9 mouse cellular contexts compared by ENCODE assay signal in the genomic region with DNA sequence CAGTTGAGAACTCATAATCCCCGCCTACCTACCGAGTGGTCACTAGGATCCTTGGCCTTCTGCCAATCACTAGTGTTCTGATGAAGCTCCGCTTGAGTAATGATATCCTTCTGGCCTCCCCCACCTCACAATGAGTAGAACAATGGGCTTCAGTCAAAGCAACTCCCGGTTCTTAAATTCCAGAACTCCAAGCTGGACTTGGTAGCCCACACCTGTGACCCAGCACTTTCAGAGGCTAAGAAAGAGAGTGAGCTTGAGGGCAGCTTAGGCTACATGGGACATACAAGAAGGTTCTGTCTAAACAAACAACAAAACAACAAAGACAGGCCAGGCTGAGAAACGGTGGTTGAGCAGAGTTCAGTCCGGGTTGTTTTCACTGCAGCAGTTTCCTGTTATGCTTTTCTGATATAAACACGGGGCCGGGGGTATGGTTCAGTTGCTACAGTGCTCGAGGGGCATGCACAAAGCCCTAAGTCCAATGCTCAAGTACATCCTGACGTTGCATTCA. TPM values are rescaled to one million over a fixed set of nuclear protein-coding genes. Genes with fewer than 3 reads are reported as not detected.
DNase-seq lines count a peak whose midpoint lies in the region; ATAC-seq and TF ChIP-seq lines count a peak whose summit lies in the region.
"Had no signal": no experiment of that assay in that cellular context is flagged by ENCODE, and none has a peak within 500 bp of the region (broad histone marks: within the 10 kb centered on the region; RNA-seq: fewer than 3 reads in every experiment).

No protein-coding gene starts in this region.

- no peak overlapping the region for H3K4me2 ChIP-seq in limb, embryonic 14.5 days (replicated peaks; ENCODE audit: low read depth, low read length, severe bottlenecking)
- no peak overlapping the region for H3K4me2 ChIP-seq in heart, embryonic 12.5 days
- H3K4me2 ChIP-seq in stomach, embryonic 14.5 days (replicated peaks; ENCODE audit: low read depth, low read length), result no peak overlapping the region
- H3K4me2 ChIP-seq in midbrain, postnatal 0 days (ENCODE audit: low read depth, low read length, poor library complexity, severe bottlenecking), result no peak overlapping the region

- peaks cover 6% of the 10 kb centered on the region; the same call in 1 of the 2 replicates for H3K4me1 ChIP-seq in limb, embryonic 14.5 days (ENCODE audit: control insufficient read depth, insufficient read depth, low read length)
- H3K4me1 ChIP-seq in limb, embryonic 10.5 days, result no peaks in the 10 kb centered on the region
- peaks cover 34% of the 10 kb centered on the region for H3K4me1 ChIP-seq in heart, embryonic 12.5 days (replicated peaks)
- H3K4me1 ChIP-seq in stomach, embryonic 14.5 days (ENCODE audit: control insufficient read depth, insufficient read depth, low read length), result peaks cover 7% of the 10 kb centered on the region
- H3K4me1 ChIP-seq in midbrain, postnatal 0 days (ENCODE audit: insufficient read depth, low read length), result no peaks in the 10 kb centered on the region

- no peak overlapping the region for H3K4me3 ChIP-seq in limb, embryonic 14.5 days (replicated peaks; ENCODE audit: low read length)
- no peak overlapping the region for H3K4me3 ChIP-seq in limb, embryonic 10.5 days
- no peak overlapping the region for H3K4me3 ChIP-seq in heart, embryonic 12.5 days
- H3K4me3 ChIP-seq in stomach, embryonic 14.5 days (ENCODE audit: low read depth, low read length), result no peak overlapping the region
- H3K4me3 ChIP-seq in midbrain, postnatal 0 days (ENCODE audit: low read depth, low read length), result no peak overlapping the region

- peak; percentile 70 for DNase-seq in limb, embryonic 14.5 days (ENCODE audit: low spot score)
- DNase-seq in limb, embryonic 10.5 days (ENCODE audit: low spot score), result no peak
- peak; percentile 75 for DNase-seq in kidney, postnatal 14 days
- no peak for DNase-seq in midbrain, postnatal 0 days (ENCODE audit: low spot score)
- DNase-seq in yolk sac, embryonic 10.5 days (ENCODE audit: low spot score), result no peak
- no peak for DNase-seq in gastrocnemius, postnatal 14 days

- ATAC-seq in limb, embryonic 14.5 days (ENCODE audit: low FRiP score, low read depth), result no peak
- ATAC-seq in heart, embryonic 12.5 days (ENCODE audit: insufficient number of reproducible peaks, low FRiP score), result peak; percentile 33; the same call in 1 of the 2 replicates
- ATAC-seq in stomach, embryonic 14.5 days (ENCODE audit: insufficient number of reproducible peaks, insufficient read depth, low FRiP score, low read depth), result no peak
- ATAC-seq in midbrain, postnatal 0 days (ENCODE audit: low FRiP score), result no peak

- H3K27me3 ChIP-seq in limb, embryonic 14.5 days (ENCODE audit: control insufficient read depth, insufficient read depth, low read length), result no peaks in the 10 kb centered on the region
- no peaks in the 10 kb centered on the region for H3K27me3 ChIP-seq in limb, embryonic 10.5 days (ENCODE audit: low read depth, poor library complexity, severe bottlenecking)
- H3K27me3 ChIP-seq in heart, embryonic 12.5 days (replicated peaks), result no peaks in the 10 kb centered on the region
- no peaks in the 10 kb centered on the region for H3K27me3 ChIP-seq in stomach, embryonic 14.5 days (ENCODE audit: control insufficient read depth, insufficient read depth, low read length)
- H3K27me3 ChIP-seq in midbrain, postnatal 0 days (ENCODE audit: insufficient read depth, low read length), result no peaks in the 10 kb centered on the region

- no peaks in the 10 kb centered on the region for H3K36me3 ChIP-seq in limb, embryonic 14.5 days (ENCODE audit: control insufficient read depth, insufficient read depth, low read length)
- H3K36me3 ChIP-seq in limb, embryonic 10.5 days, result no peaks in the 10 kb centered on the region
- H3K36me3 ChIP-seq in heart, embryonic 12.5 days, result no peaks in the 10 kb centered on the region
- H3K36me3 ChIP-seq in stomach, embryonic 14.5 days (ENCODE audit: control insufficient read depth, insufficient read depth, low read length), result no peaks in the 10 kb centered on the region
- H3K36me3 ChIP-seq in midbrain, postnatal 0 days (ENCODE audit: insufficient read depth, low read length), result no peaks in the 10 kb centered on the region

- H3K27ac ChIP-seq in limb, embryonic 14.5 days (replicated peaks; ENCODE audit: low read depth, low read length), result no peak overlapping the region
- H3K27ac ChIP-seq in limb, embryonic 10.5 days, result no peak overlapping the region
- H3K27ac ChIP-seq in heart, embryonic 12.5 days (ENCODE audit: poor library complexity, severe bottlenecking), result peak overlapping the region; percentile 91
- H3K27ac ChIP-seq in stomach, embryonic 14.5 days (ENCODE audit: low read length), result peak overlapping the region; percentile 78
- H3K27ac ChIP-seq in midbrain, postnatal 0 days (ENCODE audit: low read depth, low read length), result no peak overlapping the region
- H3K27ac ChIP-seq: liver, embryonic 14.5 days had no signal

- intact Hi-C loops in gastrocnemius, postnatal 14 days (cut with DNase I; ENCODE audit: low total_unique reads), result no loop called here

- TF ChIP-seq POLR2A in limb, embryonic 14.5 days (IDR thresholded peaks at IDR 0.05; ENCODE audit: borderline replicate concordance, extremely low read depth, insufficient read depth, insufficient read length), result no peak

- no peak overlapping the region for H3K9ac ChIP-seq in limb, embryonic 14.5 days (ENCODE audit: low read depth, low read length, severe bottlenecking)
- no peak overlapping the region for H3K9ac ChIP-seq in heart, embryonic 12.5 days
- H3K9ac ChIP-seq in stomach, embryonic 14.5 days (replicated peaks; ENCODE audit: low read depth, low read length), result no peak overlapping the region
- H3K9ac ChIP-seq in midbrain, postnatal 0 days (replicated peaks; ENCODE audit: low read length, poor library complexity, severe bottlenecking), result no peak overlapping the region
- H3K9ac ChIP-seq: liver, embryonic 14.5 days had no signal

- TF ChIP-seq CTCF in midbrain, postnatal 0 days (IDR thresholded peaks at IDR 0.05), result no peak

- H3K9me3 ChIP-seq in limb, embryonic 14.5 days (ENCODE audit: control insufficient read depth, low read length), result no peaks in the 10 kb centered on the region
- H3K9me3 ChIP-seq in limb, embryonic 10.5 days (replicated peaks), result no peaks in the 10 kb centered on the region
- no peaks in the 10 kb centered on the region for H3K9me3 ChIP-seq in heart, embryonic 12.5 days (replicated peaks)
- H3K9me3 ChIP-seq in stomach, embryonic 14.5 days (ENCODE audit: control insufficient read depth, low read depth, low read length), result no peaks in the 10 kb centered on the region
- no peaks in the 10 kb centered on the region for H3K9me3 ChIP-seq in midbrain, postnatal 0 days (ENCODE audit: low read length)

- WGBS in limb, embryonic 14.5 days, result 73% methylated on average over 10 of the region's 10 CpGs
- WGBS in limb, embryonic 10.5 days, result 79% methylated on average over 10 of the region's 10 CpGs
- 50% methylated on average over 10 of the region's 10 CpGs for WGBS in heart, embryonic 12.5 days
- WGBS in stomach, embryonic 14.5 days, result 52% methylated on average over 10 of the region's 10 CpGs
- WGBS in midbrain, postnatal 0 days, result 67% methylated on average over 10 of the region's 10 CpGs

RNA-seq across cellular contexts. Expression of a gene that starts 7.4 kb away (rescaled TPM):
- 47.8 and 62.6 TPM in 2 replicates for polyA plus RNA-seq in limb, embryonic 14.5 days (2012; rRNA removed)
- 78.5 and 79.9 TPM in 2 replicates for polyA plus RNA-seq in limb, embryonic 14.5 days (2014; fragmentation: Nextera tagmentation; extraction: Ambion mirVana)
- 143 and 154 TPM in 2 replicates for polyA plus RNA-seq in limb, embryonic 10.5 days (2016; fragmentation: Nextera tagmentation; extraction: Ambion mirVana)
- polyA plus RNA-seq in heart, embryonic 12.5 days (2016; fragmentation: Nextera tagmentation; extraction: Ambion mirVana), result 82.4 and 84.2 TPM in 2 replicates
- polyA plus RNA-seq in stomach, embryonic 14.5 days (2014; fragmentation: Nextera tagmentation; extraction: Ambion mirVana), result 81.0 and 84.6 TPM in 2 replicates
- 93.7 and 112 TPM in 2 replicates for total RNA-seq in midbrain, postnatal 0 days (2014; rRNA removed)
- polyA plus RNA-seq in midbrain, postnatal 0 days (2015; fragmentation: Nextera tagmentation; extraction: Ambion mirVana), result 42.8 and 43.3 TPM in 2 replicates
- 100 to 1,000 TPM in 1 of 2 experiments, 10 to 100 TPM in 1; 94.8 to 113 TPM for total RNA-seq in gastrocnemius, postnatal 14 days (2021)

RNA-seq across cellular contexts. Expression of a gene that starts 16.9 kb away (rescaled TPM):
- polyA plus RNA-seq in limb, embryonic 14.5 days (2012; rRNA removed), result 15.0 and 15.4 TPM in 2 replicates
- 19.4 and 20.4 TPM in 2 replicates for polyA plus RNA-seq in limb, embryonic 14.5 days (2014; fragmentation: Nextera tagmentation; extraction: Ambion mirVana)
- 23.0 and 30.4 TPM in 2 replicates for polyA plus RNA-seq in limb, embryonic 10.5 days (2016; fragmentation: Nextera tagmentation; extraction: Ambion mirVana)
- polyA plus RNA-seq in heart, embryonic 12.5 days (2016; fragmentation: Nextera tagmentation; extraction: Ambion mirVana), result 14.0 and 16.5 TPM in 2 replicates
- polyA plus RNA-seq in stomach, embryonic 14.5 days (2014; fragmentation: Nextera tagmentation; extraction: Ambion mirVana), result 24.0 and 25.9 TPM in 2 replicates
- total RNA-seq in midbrain, postnatal 0 days (2014; rRNA removed), result 0.11 and 0.76 TPM in 2 replicates
- polyA plus RNA-seq in midbrain, postnatal 0 days (2015; fragmentation: Nextera tagmentation; extraction: Ambion mirVana), result 16.3 and 17.4 TPM in 2 replicates
- 1 to 10 TPM; 7.4 to 8.7 TPM for total RNA-seq in gastrocnemius, postnatal 14 days (2021)

RNA-seq across cellular contexts. Expression of a gene that starts 43.0 kb away (rescaled TPM):
- polyA plus RNA-seq in limb, embryonic 14.5 days (2012; rRNA removed), result 32.7 and 34.3 TPM in 2 replicates
- polyA plus RNA-seq in limb, embryonic 14.5 days (2014; fragmentation: Nextera tagmentation; extraction: Ambion mirVana), result 60.6 and 66.3 TPM in 2 replicates
- 33.7 and 38.0 TPM in 2 replicates for polyA plus RNA-seq in limb, embryonic 10.5 days (2016; fragmentation: Nextera tagmentation; extraction: Ambion mirVana)
- polyA plus RNA-seq in heart, embryonic 12.5 days (2016; fragmentation: Nextera tagmentation; extraction: Ambion mirVana), result 53.0 and 53.9 TPM in 2 replicates
- 88.9 and 93.6 TPM in 2 replicates for polyA plus RNA-seq in stomach, embryonic 14.5 days (2014; fragmentation: Nextera tagmentation; extraction: Ambion mirVana)
- 103 and 126 TPM in 2 replicates for total RNA-seq in midbrain, postnatal 0 days (2014; rRNA removed)
- polyA plus RNA-seq in midbrain, postnatal 0 days (2015; fragmentation: Nextera tagmentation; extraction: Ambion mirVana), result 64.6 and 90.2 TPM in 2 replicates
- total RNA-seq in gastrocnemius, postnatal 14 days (2021), result 10 to 100 TPM; 82.6 to 94.5 TPM

Comparison
In these comparisons a context has a peak if more than half of its experiments do, and no peak if none do; other contexts are left out.
1. DNase-seq: peak in limb, embryonic 14.5 days (single experiment) and kidney, postnatal 14 days (single experiment); none in limb, embryonic 10.5 days (single experiment), midbrain, postnatal 0 days (single experiment), yolk sac, embryonic 10.5 days (single experiment) and gastrocnemius, postnatal 14 days (single experiment).
2. H3K27ac ChIP-seq: peak in heart, embryonic 12.5 days (single experiment) and stomach, embryonic 14.5 days (single experiment); none in limb, embryonic 14.5 days (single experiment), limb, embryonic 10.5 days (single experiment) and midbrain, postnatal 0 days (single experiment).